18 mouse cellular contexts compared by ENCODE assay signal in the genomic region with DNA sequence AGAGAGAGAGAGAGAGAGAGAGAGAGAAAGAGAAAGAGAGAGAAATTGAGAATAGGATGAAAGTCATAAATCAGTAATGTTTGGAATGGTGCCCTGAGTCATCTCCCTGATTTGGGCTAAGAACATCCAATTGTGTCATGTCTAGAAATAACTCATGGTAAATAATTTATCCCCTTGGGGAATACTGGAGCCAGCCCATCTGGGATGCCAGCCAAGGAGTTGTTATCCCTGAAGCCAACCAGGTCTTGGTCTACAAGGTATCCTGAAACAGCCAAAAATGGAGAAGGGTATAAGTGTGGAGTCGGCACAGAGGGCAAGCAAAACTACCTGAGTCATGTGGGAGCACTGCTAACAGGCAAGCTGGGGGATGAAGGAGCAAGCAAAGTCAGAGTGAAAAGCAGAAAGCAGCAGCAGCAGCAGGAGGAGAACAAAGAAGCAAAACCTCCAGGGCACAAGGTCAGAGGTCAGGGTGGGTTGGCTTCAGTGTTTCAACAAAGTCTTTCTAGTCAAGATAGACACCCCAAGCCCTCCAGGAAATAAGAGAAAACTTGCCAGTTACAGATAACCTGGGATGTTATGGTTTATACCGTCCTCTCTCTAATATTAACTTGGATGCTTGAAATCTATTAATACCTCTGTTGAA.
DNase-seq lines count a peak whose midpoint lies in the region; ATAC-seq lines count a peak whose summit lies in the region.
"Had no signal": no experiment of that assay in that cellular context is flagged by ENCODE, and none has a peak within 500 bp of the region (broad histone marks: within the 10 kb centered on the region; RNA-seq: fewer than 3 reads in every experiment).

No protein-coding gene starts in this region.

- intact Hi-C loops in heart, postnatal 25 days (cut with DNase I), result no loop called here

- no peaks in the 10 kb centered on the region for H3K36me3 ChIP-seq in midbrain, embryonic 10.5 days
- no peaks in the 10 kb centered on the region for H3K36me3 ChIP-seq in midbrain, embryonic 15.5 days (replicated peaks)
- H3K36me3 ChIP-seq in heart, embryonic 10.5 days, result no peaks in the 10 kb centered on the region
- H3K36me3 ChIP-seq: embryonic facial prominence, embryonic 13.5 days; hindbrain, embryonic 12.5 days; liver, embryonic 13.5 days had no signal

- peaks cover 10% of the 10 kb centered on the region for H3K4me1 ChIP-seq in midbrain, embryonic 10.5 days
- no peaks in the 10 kb centered on the region for H3K4me1 ChIP-seq in midbrain, embryonic 15.5 days
- H3K4me1 ChIP-seq in heart, embryonic 10.5 days, result no peaks in the 10 kb centered on the region
- H3K4me1 ChIP-seq: hindbrain, embryonic 12.5 days; liver, embryonic 13.5 days had no signal

- H3K9me3 ChIP-seq in midbrain, embryonic 10.5 days (replicated peaks), result no peaks in the 10 kb centered on the region
- no peaks in the 10 kb centered on the region for H3K9me3 ChIP-seq in midbrain, embryonic 15.5 days
- H3K9me3 ChIP-seq in heart, embryonic 10.5 days, result no peaks in the 10 kb centered on the region
- H3K9me3 ChIP-seq: embryonic facial prominence, embryonic 13.5 days; hindbrain, embryonic 12.5 days; liver, embryonic 13.5 days had no signal

- WGBS in midbrain, embryonic 10.5 days, result 49% methylated on average over 2 of the region's 2 CpGs
- WGBS in midbrain, embryonic 15.5 days, result 67% methylated on average over 2 of the region's 2 CpGs
- WGBS in heart, embryonic 10.5 days, result 70% methylated on average over 2 of the region's 2 CpGs

- no peak for ATAC-seq in midbrain, embryonic 15.5 days (replicated peaks)
- ATAC-seq: CD4-positive, CD25-positive, alpha-beta regulatory T cell, adult 4 months; forebrain, embryonic 14.5 days had no signal

- peak; percentile 60 for DNase-seq in embryo, embryonic 10 days (ENCODE audit: low spot score)
- DNase-seq in embryo, embryonic 11 days, result no peak
- DNase-seq in midbrain, embryonic 10.5 days (ENCODE audit: low spot score), result peak; percentile 15
- DNase-seq in embryo, embryonic 10.5 days (ENCODE audit: low spot score), result peak; percentile 57
- DNase-seq in kidney, postnatal 36 days, result peak; percentile 20 to 42
- DNase-seq in heart, postnatal 25 days (ENCODE audit: low spot score), result no peak
- no peak for DNase-seq in heart, embryonic 10.5 days (ENCODE audit: low spot score)
- DNase-seq: gastrocnemius, postnatal 10 days; liver, embryonic 13.5 days; midbrain, embryonic 14.5 days; thymus, postnatal 36 days had no signal

- no peaks in the 10 kb centered on the region for H3K27me3 ChIP-seq in midbrain, embryonic 10.5 days (ENCODE audit: low read depth, poor library complexity, severe bottlenecking)
- no peaks in the 10 kb centered on the region for H3K27me3 ChIP-seq in midbrain, embryonic 15.5 days (replicated peaks)
- H3K27me3 ChIP-seq in heart, embryonic 10.5 days (ENCODE audit: insufficient read depth, poor library complexity, severe bottlenecking), result no peaks in the 10 kb centered on the region
- H3K27me3 ChIP-seq: embryonic facial prominence, embryonic 13.5 days; hindbrain, embryonic 12.5 days; liver, embryonic 13.5 days had no signal

- no peak overlapping the region for H3K4me2 ChIP-seq in midbrain, embryonic 15.5 days
- H3K4me2 ChIP-seq: embryonic facial prominence, embryonic 13.5 days; heart, embryonic 11.5 days; hindbrain, embryonic 12.5 days; liver, embryonic 13.5 days had no signal

- no peak overlapping the region for H3K4me3 ChIP-seq in midbrain, embryonic 10.5 days
- H3K4me3 ChIP-seq in midbrain, embryonic 15.5 days, result no peak overlapping the region
- no peak overlapping the region for H3K4me3 ChIP-seq in heart, embryonic 10.5 days
- H3K4me3 ChIP-seq: embryonic facial prominence, embryonic 13.5 days; hindbrain, embryonic 12.5 days; layer of hippocampus, adult 2 months; liver, embryonic 13.5 days had no signal

- H3K9ac ChIP-seq in midbrain, embryonic 15.5 days, result no peak overlapping the region
- H3K9ac ChIP-seq: embryonic facial prominence, embryonic 13.5 days; hindbrain, embryonic 12.5 days; liver, embryonic 13.5 days had no signal

- H3K27ac ChIP-seq in midbrain, embryonic 10.5 days (replicated peaks), result no peak overlapping the region; the same call in 1 of the 2 replicates
- H3K27ac ChIP-seq in midbrain, embryonic 15.5 days, result no peak overlapping the region
- H3K27ac ChIP-seq in heart, embryonic 10.5 days, result no peak overlapping the region
- H3K27ac ChIP-seq: embryonic facial prominence, embryonic 13.5 days; hindbrain, embryonic 12.5 days; layer of hippocampus, adult 2 months; liver, embryonic 13.5 days had no signal

Comparison
In these comparisons a context has a peak if more than half of its experiments do, and no peak if none do; other contexts are left out.
1. DNase-seq: peak in embryo, embryonic 10 days (single experiment), midbrain, embryonic 10.5 days (single experiment), embryo, embryonic 10.5 days (single experiment) and kidney, postnatal 36 days (2 of 2); none in embryo, embryonic 11 days (single experiment), heart, postnatal 25 days (single experiment) and heart, embryonic 10.5 days (single experiment).